Mouse (Mus musculus): ENCODE measurements around the gene Itgb7. TPM values are rescaled to one million over a fixed set of nuclear protein-coding genes. Genes with fewer than 3 reads are reported as not detected.
"Not testable (repeated sequence)": the region's sequence is repeated elsewhere in the genome, so short reads cannot be mapped to it uniquely, and the experiment has no call there.

Gene Itgb7
- polyA plus RNA-seq, 1 experiment from 2014 or later: 1.1 TPM

DNA sequence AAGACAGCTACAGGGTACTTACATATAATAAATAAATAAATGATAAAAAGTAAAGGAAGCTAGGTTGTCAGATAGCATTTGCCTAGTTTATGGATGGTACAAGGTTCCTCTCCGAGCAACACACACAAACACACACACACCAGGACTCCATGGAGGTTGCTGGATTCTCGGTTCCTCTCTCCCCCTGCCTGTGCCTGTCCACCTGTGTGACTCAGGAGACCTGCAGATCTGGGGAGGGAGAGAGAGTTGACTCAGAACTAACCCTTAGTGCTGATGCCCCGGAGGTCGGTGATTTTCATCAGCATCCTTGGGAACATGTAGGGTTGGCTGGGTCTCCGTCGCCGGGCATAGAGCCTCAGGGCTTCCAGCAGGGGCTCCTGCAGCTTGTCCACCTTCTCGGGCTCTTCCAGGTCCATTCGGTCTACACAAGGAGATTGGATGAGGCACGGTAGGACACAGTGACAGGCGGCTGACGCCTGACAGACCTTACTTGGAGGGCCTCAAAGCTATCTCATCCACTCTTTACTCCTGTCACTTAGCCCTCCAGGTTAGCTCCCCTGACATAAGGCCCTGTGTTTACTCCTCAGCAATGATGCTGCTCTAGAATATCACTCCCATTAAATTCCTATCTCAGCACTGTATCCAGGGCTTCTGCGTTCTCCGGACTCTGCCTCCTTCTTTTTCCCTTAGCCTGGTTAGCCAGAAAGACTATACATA lies 7.0 kb upstream of the Itgb7 start:
- no peak overlapping the region for H3K9ac ChIP-seq
- no peaks in the 10 kb centered on the region for H3K9me3 ChIP-seq
- no peak overlapping the region for H3K4me3 ChIP-seq
- whole genome bisulfite sequencing: 87% methylated on average over 14 of the region's 14 CpGs
- H3K4me1 ChIP-seq (replicated peaks): peaks cover 6% of the 10 kb centered on the region
- H3K36me3 ChIP-seq: no peaks in the 10 kb centered on the region
- H3K4me2 ChIP-seq: no peak overlapping the region
- no peak for ATAC-seq (ENCODE audit: low FRiP score, low read depth)
- H3K27me3 ChIP-seq: peaks cover 17% of the 10 kb centered on the region
- no peak overlapping the region for H3K27ac ChIP-seq (replicated peaks)

DNA sequence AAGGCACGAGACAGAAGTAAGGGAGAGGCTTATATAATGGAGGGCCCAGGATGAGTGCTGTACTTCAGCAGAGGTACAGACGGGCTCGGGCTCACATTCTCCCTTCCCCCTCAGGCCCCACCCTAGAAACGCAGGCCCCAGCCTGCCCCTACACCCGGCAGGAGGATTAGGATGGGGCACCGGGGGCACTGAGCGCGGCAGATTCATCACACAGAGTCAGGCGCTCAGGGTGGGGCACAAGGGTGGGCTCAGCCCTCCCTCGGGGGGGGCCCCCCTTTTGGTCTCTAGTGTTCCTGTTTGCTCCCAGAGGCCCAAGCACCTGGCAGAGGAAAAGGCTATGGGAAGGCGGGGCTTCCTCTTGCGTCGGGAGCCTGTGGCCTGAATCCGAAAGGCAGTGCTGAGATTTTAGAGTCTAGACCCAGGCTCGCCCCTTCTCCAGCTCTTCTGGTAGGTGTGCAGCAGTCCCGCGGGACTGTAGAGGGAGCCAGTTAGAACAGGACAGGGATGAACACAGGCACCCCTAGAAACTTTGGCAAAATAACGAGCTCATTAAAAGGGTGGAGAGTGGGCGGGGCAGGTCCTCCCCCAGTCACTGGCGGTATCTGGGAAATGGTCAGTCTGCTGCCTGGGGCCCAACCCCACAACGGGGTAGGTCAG lies 3.8 kb upstream of the Itgb7 start:
- H3K4me2 ChIP-seq: no peak overlapping the region
- ATAC-seq (ENCODE audit: low FRiP score, low read depth): no peak
- no peak overlapping the region for H3K4me3 ChIP-seq
- H3K27ac ChIP-seq (replicated peaks): no peak overlapping the region
- H3K4me1 ChIP-seq (replicated peaks): no peaks in the 10 kb centered on the region
- H3K27me3 ChIP-seq: 0 out of 2 replicates have a peak, but pooled peaks cover 4% of the 10 kb centered on the region
- WGBS: 41% methylated on average over 21 of the region's 21 CpGs
- no peak overlapping the region for H3K9ac ChIP-seq
- no peaks in the 10 kb centered on the region for H3K36me3 ChIP-seq
- no peaks in the 10 kb centered on the region for H3K9me3 ChIP-seq

DNA sequence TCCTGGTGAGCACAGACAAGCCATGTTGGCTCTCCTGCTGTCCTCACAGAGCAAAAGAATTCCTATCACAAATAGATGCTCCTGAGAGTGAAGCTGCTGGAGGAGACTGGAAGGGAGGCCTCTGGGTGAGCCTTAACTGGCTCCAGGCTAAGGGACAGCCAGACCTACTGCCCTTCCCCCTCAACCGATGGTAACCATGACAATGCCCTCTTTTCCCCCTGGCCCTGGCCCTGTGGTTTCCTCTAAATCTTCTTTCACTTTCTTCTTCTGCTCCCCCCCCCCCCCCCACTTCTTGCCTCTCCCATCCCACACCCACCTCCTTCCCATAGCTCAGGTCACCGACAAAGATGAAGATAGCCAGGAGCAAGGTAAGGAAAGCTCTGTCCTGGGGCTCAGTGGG lies 2.2 kb upstream of the Itgb7 start:
- H3K9me3 ChIP-seq: no peaks in the 10 kb centered on the region

DNA sequence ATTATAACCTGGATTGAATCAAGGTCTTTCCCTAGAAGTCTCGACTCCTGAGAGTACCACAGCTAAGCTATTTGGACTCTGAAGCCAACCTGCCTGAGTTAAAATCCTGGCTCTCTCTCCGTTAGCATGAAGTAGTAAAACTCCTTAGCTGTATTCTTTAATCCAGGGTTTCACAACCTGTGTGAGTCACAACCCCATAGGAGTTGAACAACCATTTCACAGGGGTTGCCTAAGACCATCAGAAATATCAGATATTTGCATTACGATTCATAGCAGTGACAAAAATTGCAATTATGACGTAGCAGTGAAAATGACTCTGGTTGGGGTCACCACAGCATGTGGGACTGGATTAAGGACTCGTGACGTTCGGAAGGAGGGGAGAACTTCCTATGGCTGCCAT lies 1.0 kb upstream of the Itgb7 start:
- no peak overlapping the region for H3K27ac ChIP-seq (replicated peaks)
- no peaks in the 10 kb centered on the region for H3K9me3 ChIP-seq
- H3K4me1 ChIP-seq (replicated peaks): no peaks in the 10 kb centered on the region
- no peak overlapping the region for H3K4me2 ChIP-seq
- H3K27me3 ChIP-seq: no peaks in the 10 kb centered on the region
- ATAC-seq (ENCODE audit: low FRiP score, low read depth): no peak
- H3K4me3 ChIP-seq: no peak overlapping the region
- no peaks in the 10 kb centered on the region for H3K36me3 ChIP-seq
- H3K9ac ChIP-seq: no peak overlapping the region
- WGBS: 88% methylated on average over 7 of the region's 7 CpGs

More for the DNA sequence above, 2.2 kb upstream of the Itgb7 start:
- Histone ChIP-seq H3K4me1 (replicated peaks) (no peaks in the 10 kb centered on the region), H3K4me3 (no peak overlapping the region), H3K27ac (replicated peaks) (no peak overlapping the region), H3K9ac (no peak overlapping the region), H3K36me3 (no peaks in the 10 kb centered on the region), H3K27me3 (no peaks in the 10 kb centered on the region), H3K4me2 (no peak overlapping the region)
- ATAC-seq (ENCODE audit: low FRiP score, low read depth): no peak
- 30% methylated on average over 2 of the region's 2 CpGs for WGBS

DNA sequence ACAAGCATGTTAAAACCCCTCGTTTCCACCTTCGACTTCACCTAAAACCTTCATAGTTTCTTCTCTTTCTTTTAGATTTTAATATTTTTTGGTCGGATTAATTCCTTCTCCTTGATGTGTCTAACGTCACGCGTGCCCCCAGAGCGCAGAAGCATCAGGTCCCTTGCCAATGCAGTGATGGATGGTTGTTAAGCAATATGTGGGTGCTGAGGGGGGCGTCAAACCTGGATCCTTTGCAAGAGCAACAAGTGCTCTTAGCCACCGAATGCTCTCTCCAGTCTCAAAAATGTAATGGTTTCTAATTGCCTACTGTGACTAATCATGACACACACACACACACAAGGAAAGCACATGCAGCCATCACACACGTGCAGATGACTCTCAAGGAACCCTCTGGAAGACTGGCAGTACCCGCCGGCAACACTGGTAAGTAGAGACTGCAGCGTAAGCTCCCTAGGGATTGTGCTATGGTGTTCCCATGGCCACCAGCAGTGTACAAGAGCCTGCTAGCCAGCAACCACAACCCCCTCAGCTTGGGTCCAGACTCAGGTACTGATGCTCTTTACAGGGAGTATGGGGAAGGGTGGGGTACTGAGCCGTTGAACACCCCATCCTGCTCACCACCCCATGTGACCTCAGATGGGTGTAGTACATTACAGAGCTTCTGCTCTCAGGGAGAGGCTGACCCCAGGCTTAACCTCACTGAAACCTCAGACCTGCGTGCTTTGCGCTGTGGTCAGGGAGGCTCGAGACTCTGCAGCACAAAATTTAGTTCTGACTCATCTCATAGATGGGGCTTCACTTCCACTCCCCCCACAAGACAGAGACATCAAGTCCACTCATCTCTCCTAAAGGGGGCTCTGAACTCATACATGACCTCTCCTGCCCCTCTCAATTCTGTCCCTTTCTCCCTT lies 1.1 kb downstream of the Itgb7 start:
- peaks cover 3% of the 10 kb centered on the region; the same call in 1 of the 2 replicates for H3K27me3 ChIP-seq
- H3K4me2 ChIP-seq: no peak overlapping the region
- ATAC-seq (ENCODE audit: low FRiP score, low read depth): no peak
- H3K9ac ChIP-seq: no peak overlapping the region
- no peak overlapping the region for H3K27ac ChIP-seq (replicated peaks)
- no peaks in the 10 kb centered on the region for H3K4me1 ChIP-seq (replicated peaks)
- no peak overlapping the region for H3K4me3 ChIP-seq
- WGBS: 79% methylated on average over 17 of the region's 17 CpGs
- no peaks in the 10 kb centered on the region for H3K9me3 ChIP-seq
- H3K36me3 ChIP-seq: no peaks in the 10 kb centered on the region

DNA sequence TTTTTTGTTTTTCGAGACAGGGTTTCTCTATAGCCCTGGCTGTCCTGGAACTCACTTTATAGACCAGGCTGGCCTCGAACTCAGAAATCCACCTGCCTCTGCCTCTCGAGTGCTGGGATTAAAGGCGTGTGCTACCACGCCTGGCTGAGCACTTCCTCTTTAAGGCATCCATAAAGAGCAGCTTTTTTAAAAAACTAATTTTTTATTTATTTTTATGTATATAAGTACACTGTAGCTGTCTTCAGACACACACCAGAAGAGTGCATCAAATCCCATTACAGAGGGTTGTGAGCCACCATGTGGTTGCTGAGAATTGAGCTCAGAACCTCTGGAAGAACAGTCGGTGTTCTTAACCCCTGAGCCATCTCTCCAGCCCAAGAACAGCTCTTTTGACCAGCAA lies 6.1 kb downstream of the Itgb7 start:
- peaks cover 12% of the 10 kb centered on the region for H3K4me1 ChIP-seq (replicated peaks)
- H3K9ac ChIP-seq; H3K27ac ChIP-seq (replicated peaks); H3K4me2 ChIP-seq; ATAC-seq (ENCODE audit: low FRiP score, low read depth); H3K4me3 ChIP-seq; H3K36me3 ChIP-seq; H3K9me3 ChIP-seq: not testable (repeated sequence)
- peaks cover 28% of the 10 kb centered on the region for H3K27me3 ChIP-seq
- WGBS: 80% methylated on average over 6 of the region's 6 CpGs

DNA sequence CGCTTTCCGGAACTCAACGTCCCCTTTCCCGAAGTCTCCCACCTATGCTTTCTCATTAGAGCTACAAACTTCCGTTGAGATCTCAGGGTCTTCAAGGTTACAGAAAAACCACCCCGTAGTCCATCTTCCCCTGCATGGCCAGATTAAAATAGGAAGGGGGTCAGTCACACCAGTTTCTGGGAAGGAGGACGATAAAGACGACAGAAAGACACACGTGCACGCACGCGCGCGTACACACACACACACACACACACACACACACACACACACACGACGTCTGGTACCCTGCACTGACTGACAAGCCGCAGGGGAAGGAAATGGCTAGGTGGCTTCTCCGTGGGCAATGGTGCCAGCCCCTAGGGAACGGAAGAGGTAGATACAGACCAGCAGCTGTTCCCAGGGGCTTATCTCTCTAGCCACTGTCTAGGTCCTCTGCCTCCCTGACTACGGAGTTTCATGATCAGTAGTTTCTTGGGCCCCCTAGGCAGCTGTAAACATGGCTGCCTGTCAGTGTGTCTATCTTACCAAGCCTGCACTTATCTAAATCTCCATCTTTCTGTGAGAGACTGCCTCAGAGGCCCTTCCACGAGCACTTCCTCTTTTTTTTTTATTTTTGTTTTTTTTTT lies 6.6 kb downstream of the Itgb7 start:
- ATAC-seq (ENCODE audit: low FRiP score, low read depth): peak; percentile 31; the same call in 1 of the 2 replicates
- no peaks in the 10 kb centered on the region for H3K9me3 ChIP-seq
- H3K9ac ChIP-seq: 0 out of 2 replicates have a peak overlapping the region, but pooled peaks have one; percentile 35
- peak overlapping the region; percentile 41 for H3K4me3 ChIP-seq
- H3K27me3 ChIP-seq: peaks cover 28% of the 10 kb centered on the region
- no peak overlapping the region for H3K27ac ChIP-seq (replicated peaks)
- no peaks in the 10 kb centered on the region for H3K36me3 ChIP-seq
- peaks cover 12% of the 10 kb centered on the region for H3K4me1 ChIP-seq (replicated peaks)
- 21% methylated on average over 19 of the region's 21 CpGs for WGBS
- peak overlapping the region; percentile 90 for H3K4me2 ChIP-seq

DNA sequence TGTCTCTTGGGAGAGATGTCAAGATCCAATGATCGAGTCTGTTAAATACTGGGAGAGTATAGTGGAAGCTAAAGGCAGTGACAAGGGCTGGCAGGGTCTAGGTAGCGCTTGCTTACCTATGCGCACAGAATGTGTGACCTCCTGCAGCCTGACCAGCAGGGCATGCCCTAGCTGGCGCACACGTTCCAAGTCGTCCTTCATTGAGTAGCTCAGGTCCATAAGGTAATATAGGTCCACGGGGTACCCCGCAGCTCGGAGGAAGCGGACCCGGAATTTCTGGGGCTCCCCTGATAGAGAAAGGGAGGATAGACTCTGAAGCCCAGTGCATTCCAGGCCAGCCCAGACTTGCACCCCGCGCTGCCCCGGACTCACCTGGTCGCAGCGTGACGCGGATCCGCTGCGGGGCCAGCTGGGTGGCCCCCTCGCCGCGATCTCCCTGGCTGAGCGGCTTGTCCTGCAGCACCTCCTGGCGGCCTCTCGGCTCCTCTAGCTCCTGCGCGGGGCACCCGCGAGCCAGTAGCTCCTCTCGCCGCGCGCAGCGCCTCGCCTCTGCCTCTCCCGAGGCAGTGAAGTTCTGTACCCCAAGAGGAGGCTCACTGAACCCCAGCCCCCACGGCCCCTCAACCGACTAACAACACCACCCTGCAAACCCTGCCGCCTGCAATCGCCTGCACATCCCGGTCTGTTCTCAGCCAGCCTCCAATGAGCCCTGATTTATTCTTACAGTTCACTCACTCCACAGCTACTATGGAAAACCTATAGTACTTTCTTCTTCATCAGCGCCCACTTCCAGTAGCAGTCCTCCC lies 7.4 kb downstream of the Itgb7 start:
- 2% methylated on average over 43 of the region's 43 CpGs for WGBS
- peak; percentile 87 for ATAC-seq (ENCODE audit: low FRiP score, low read depth)
- no peaks in the 10 kb centered on the region for H3K9me3 ChIP-seq
- H3K27ac ChIP-seq (replicated peaks): no peak overlapping the region
- H3K9ac ChIP-seq: peak overlapping the region; percentile 35
- H3K4me3 ChIP-seq: peak overlapping the region; percentile 41
- peaks cover 12% of the 10 kb centered on the region for H3K4me1 ChIP-seq (replicated peaks)
- peak overlapping the region; percentile 90 for H3K4me2 ChIP-seq
- H3K36me3 ChIP-seq: no peaks in the 10 kb centered on the region
- H3K27me3 ChIP-seq: peaks cover 28% of the 10 kb centered on the region

DNA sequence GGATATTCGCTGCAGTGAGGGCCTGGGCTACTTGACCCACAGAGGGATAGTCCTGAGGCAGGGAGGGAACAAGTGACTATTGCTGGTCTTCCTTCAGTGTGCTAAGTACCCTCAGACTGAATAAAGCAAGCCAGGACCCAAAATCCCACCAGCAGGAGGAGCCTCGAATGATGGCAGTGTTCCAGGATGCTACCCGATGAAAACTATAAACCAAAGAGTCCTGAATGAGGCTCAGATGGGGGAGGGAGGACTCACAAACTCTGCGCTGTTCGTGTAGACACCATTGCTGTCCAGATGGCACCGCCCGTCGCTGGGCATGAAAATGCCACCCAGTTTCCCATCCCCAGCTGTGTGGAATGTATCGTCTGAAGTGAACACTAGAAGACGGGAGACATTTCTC lies 9.4 kb downstream of the Itgb7 start:
- no peak overlapping the region for H3K4me2 ChIP-seq
- H3K4me1 ChIP-seq (replicated peaks): peaks cover 12% of the 10 kb centered on the region
- H3K4me3 ChIP-seq: no peak overlapping the region
- no peak overlapping the region for H3K9ac ChIP-seq
- H3K9me3 ChIP-seq: no peaks in the 10 kb centered on the region
- peaks cover 28% of the 10 kb centered on the region for H3K27me3 ChIP-seq
- no peak for ATAC-seq (ENCODE audit: low FRiP score, low read depth)
- H3K27ac ChIP-seq (replicated peaks): no peak overlapping the region
- H3K36me3 ChIP-seq: no peaks in the 10 kb centered on the region
- 55% methylated on average over 10 of the region's 10 CpGs for WGBS

DNA sequence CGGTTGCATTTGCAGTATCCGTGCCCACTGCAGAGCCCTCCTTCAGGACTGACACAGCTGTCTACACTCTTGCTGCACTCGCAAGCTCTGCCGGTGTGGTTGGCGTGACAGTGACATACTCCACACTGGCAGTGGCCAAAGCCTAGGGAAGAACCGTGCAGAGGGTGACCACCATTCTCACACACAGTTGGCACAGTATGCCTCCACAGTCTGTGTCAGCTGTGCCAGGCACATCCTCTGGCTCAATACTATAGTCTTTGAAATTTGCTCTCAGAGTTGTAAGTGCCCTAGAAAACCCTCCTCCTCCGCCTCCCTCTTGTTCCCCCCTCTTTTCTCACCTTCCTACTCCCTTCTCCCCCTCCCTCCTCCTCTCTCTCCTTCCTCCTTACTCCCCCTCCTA lies 14.4 kb downstream of the Itgb7 start:
- Histone ChIP-seq H3K9me3 (no peaks in the 10 kb centered on the region), H3K27ac (replicated peaks) (no peak overlapping the region), H3K4me3 (no peak overlapping the region), H3K4me1 (replicated peaks) (no peaks in the 10 kb centered on the region), H3K27me3 (0 out of 2 replicates have a peak, but pooled peaks cover 3% of the 10 kb centered on the region), H3K9ac (no peak overlapping the region), H3K4me2 (no peak overlapping the region), H3K36me3 (peaks cover 30% of the 10 kb centered on the region)
- 85% methylated on average over 7 of the region's 7 CpGs for WGBS
- no peak for ATAC-seq (ENCODE audit: low FRiP score, low read depth)
